Mouse (Mus musculus) limb, embryonic 14.5 days (tissue): ENCODE measurements around the gene Rps9. TPM values are rescaled to one million over a fixed set of nuclear protein-coding genes. Genes with fewer than 3 reads are reported as not detected.
"Not testable (repeated sequence)": the region's sequence is repeated elsewhere in the genome, so short reads cannot be mapped to it uniquely, and the experiment has no call there.

Experiments
- ATAC-seq: fragments of 200-750 bp; cut with Nextera tagmentation; 2 replicates; pipeline ENCODE4 v1.8.0; 2017; ENCODE audit warnings: low read depth, moderate number of reproducible peaks, moderate TSS enrichment; ENCODE audit not compliant: low FRiP score
- DNase-seq: peaks from one replicate; pipeline ENCODE4 v3.0.0-alpha.2; 2015; ENCODE audit warnings: low spot score
- H3K27ac ChIP-seq: fragments of 300-500 bp; sonication (generic); replicated peaks from 2 replicates; pipeline ENCODE4 v1.5.1; 2014; ENCODE audit warnings: low read depth, mild to moderate bottlenecking, low read length, moderate library complexity, mixed read lengths
- H3K27me3 ChIP-seq: fragments of 300-500 bp; sonication (generic); 2 replicates; pipeline ENCODE4 v1.6.1; 2014; ENCODE audit warnings: low read length, mixed read lengths; ENCODE audit not compliant: control insufficient read depth, insufficient read depth
- H3K36me3 ChIP-seq: fragments of 300-500 bp; sonication (generic); 2 replicates; pipeline ENCODE4 v1.6.1; 2014; ENCODE audit warnings: mild to moderate bottlenecking, low read length, moderate library complexity, mixed read lengths; ENCODE audit not compliant: control insufficient read depth, insufficient read depth
- H3K4me1 ChIP-seq: fragments of 300-500 bp; sonication (generic); 2 replicates; pipeline ENCODE4 v1.6.1; 2014; ENCODE audit warnings: antibody characterized with exemption, low read length, mixed read lengths; ENCODE audit not compliant: control insufficient read depth, insufficient read depth
- H3K4me2 ChIP-seq: fragments of 300-500 bp; sonication (generic); replicated peaks from 2 replicates; pipeline ENCODE4 v1.6.1; 2014; ENCODE audit warnings: low read depth, mild to moderate bottlenecking, low read length, moderate library complexity; ENCODE audit not compliant: severe bottlenecking
- H3K4me3 ChIP-seq: fragments of 300-500 bp; sonication (generic); replicated peaks from 2 replicates; pipeline ENCODE4 v1.5.1; 2014; ENCODE audit warnings: low read length
- H3K9ac ChIP-seq: fragments of 300-500 bp; sonication (generic); 2 replicates; pipeline ENCODE4 v1.6.1; 2014; ENCODE audit warnings: mild to moderate bottlenecking, low read depth, low read length, moderate library complexity; ENCODE audit not compliant: severe bottlenecking
- H3K9me3 ChIP-seq: fragments of 300-500 bp; sonication (generic); 2 replicates; pipeline ENCODE4 v1.6.1; 2016; ENCODE audit warnings: low read length; ENCODE audit not compliant: control insufficient read depth
- POLR2A ChIP-seq: fragments of 200-500 bp; IDR thresholded peaks from 2 replicates; pipeline ENCODE4 v1.8.0; 2012; ENCODE audit warnings: inconsistent platforms, mild to moderate bottlenecking, moderate library complexity, borderline replicate concordance; ENCODE audit not compliant: insufficient read depth, insufficient read length; ENCODE audit errors: extremely low read depth
- WGBS: fragments of 180-500 bp; shearing (Covaris S2); extraction: QIAGEN DNeasy Blood & Tissue Kit; methylation state at CpG from one replicate; pipeline ENCODE4 v1.1.7; 2014; 5-methylcytosine and 5-hydroxymethylcytosine counted together
- polyA plus RNA-seq, 2 experiments: library from polyadenylated mRNA; depleted of rRNA in 1 of 2; stranded (reverse) in 1 of 2; unstranded in 1 of 2; fragments of >200 nt; fragmentation: Nextera tagmentation in 1 of 2; extraction: Ambion mirVana in 1 of 2; gene quantifications; 2 replicates each; pipeline versions ENCODE4 v1.2.1 to v1.2.3; 2012 to 2014

Rps9 gene
- polyA plus RNA-seq, 2 experiments: 1,670 to 3,913 TPM

DNA sequence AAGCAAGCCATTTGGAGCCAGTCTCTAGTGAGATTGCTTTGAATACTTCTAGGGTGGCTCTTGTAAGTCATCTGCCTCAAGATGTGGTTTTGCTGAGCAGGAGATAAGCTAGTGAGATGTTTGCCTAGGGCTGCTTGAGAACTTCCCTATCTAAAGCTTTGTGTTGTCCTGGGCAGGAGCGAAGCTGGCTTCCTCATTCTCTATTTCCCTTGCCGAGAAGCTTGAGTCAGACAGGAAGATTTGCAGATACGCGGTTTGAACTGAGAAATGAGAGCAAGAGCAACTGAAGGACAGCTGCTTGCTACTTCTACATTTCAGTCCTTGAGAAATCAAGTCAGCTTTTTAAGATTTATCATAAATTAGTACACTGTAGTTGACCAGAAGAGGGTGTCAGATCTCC, 3.2 kb downstream of the Rps9 start:
- H3K9me3 ChIP-seq: no peaks in the 10 kb centered on the region
- no peak for ATAC-seq
- TF ChIP-seq POLR2A: no peak
- WGBS: 66% methylated on average over 4 of the region's 4 CpGs
- H3K9ac ChIP-seq: no peak overlapping the region
- no peak for DNase-seq
- no peak overlapping the region for H3K4me3 ChIP-seq
- no peaks in the 10 kb centered on the region for H3K27me3 ChIP-seq
- H3K36me3 ChIP-seq: peaks cover 34% of the 10 kb centered on the region
- no peak overlapping the region for H3K27ac ChIP-seq
- H3K4me2 ChIP-seq: no peak overlapping the region
- H3K4me1 ChIP-seq: peaks cover 3% of the 10 kb centered on the region; the same call in 1 of the 2 replicates

DNA sequence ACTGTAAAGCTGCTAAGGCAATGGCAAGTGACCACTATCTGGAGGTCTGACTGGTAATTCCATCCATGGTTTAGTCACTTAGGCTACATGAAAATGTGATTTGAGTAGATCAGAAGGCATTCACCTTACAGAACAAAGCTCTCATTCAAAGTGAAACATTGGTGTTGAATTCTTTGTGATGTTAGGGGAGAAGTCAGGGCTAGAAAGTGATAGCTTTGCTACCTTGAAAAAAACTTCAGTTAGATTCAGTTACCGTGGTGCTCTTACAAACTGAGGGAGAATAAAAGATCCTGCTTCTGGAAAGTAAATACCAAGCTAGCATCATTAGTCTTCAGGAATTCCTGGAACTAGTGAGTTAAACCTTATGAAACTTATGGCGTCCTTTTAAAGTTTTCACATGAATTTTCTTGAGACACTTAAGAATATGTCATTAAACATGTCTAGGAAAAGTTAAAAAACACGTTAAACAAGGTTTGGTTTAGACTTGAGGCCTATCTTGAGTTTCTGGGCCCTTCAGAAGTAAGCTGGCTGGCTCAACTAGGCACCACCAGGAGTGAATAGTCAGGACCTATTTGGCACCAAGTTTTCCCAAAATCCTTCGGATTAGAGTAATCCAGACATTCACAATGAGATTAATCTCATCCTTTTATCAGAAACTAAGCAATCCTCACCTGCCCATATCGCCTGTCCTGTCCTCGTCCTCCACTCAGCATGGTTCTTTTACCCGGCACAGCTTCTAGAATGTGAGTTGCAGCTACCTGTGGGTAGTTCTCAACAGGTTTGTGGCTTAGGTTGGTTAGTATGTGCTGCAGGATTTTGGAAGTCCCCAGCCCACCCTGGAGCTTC, 4.0 kb downstream of the Rps9 start:
- Histone ChIP-seq H3K4me3 (no peak overlapping the region), H3K9ac (no peak overlapping the region), H3K4me1 (peaks cover 3% of the 10 kb centered on the region; the same call in 1 of the 2 replicates), H3K36me3 (peaks cover 34% of the 10 kb centered on the region), H3K4me2 (no peak overlapping the region), H3K27ac (no peak overlapping the region), H3K27me3 (no peaks in the 10 kb centered on the region), H3K9me3 (no peaks in the 10 kb centered on the region)
- no peak for TF ChIP-seq POLR2A
- DNase-seq (no peak), ATAC-seq (no peak)
- 26% methylated on average over 7 of the region's 7 CpGs for WGBS

DNA sequence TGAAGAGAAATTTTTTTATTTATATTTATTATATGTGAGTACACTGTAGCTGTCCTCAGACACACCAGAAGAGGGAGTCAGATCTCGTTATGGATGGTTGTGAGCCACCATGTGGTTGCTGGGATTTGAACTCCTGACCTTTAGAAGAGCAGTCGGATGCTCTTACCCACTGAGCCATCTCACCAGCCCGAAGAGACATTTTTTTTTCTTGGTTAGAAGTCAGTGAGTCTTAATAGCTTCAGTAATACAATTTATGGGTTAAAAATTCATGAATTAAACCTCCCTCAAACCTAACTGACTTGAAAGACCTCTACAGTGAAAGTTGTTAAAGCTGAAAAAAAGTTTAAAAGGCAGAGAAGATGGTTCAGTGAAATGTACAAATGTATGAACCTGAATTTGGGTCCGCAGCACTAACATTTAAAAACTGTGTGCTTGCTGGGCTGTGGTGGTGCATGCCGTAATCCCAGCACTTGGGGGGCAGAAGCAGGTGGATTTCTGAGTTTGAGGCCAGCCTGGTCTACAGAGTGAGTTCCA, 4.7 kb downstream of the Rps9 start:
- H3K9me3 ChIP-seq, DNase-seq, H3K4me3 ChIP-seq, H3K9ac ChIP-seq, H3K27me3 ChIP-seq, H3K27ac ChIP-seq, ATAC-seq, H3K4me2 ChIP-seq, H3K4me1 ChIP-seq: not testable (repeated sequence)
- peaks cover 34% of the 10 kb centered on the region for H3K36me3 ChIP-seq
- WGBS: 33% methylated on average over 5 of the region's 5 CpGs

DNA sequence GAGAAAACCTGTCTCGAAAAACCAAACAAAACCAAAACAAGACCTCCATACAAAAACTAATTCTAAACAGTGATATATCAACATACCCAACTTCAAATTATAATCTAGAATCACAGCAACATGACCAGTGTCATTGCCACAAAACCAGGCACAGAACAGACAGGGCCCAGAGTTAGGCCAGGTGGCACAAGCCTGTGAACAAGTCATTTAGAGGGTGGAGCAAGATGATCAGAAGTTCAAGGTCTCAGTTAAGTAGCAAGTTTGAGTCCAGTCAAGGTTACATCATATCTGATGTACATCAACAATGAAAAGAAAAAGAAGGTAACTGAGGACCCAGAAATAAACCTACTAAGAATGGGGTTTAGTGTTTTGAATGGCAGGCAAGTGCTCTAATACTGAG, 5.2 kb downstream of the Rps9 start:
- no peak for TF ChIP-seq POLR2A
- Histone ChIP-seq H3K4me2 (no peak overlapping the region), H3K4me3 (no peak overlapping the region), H3K36me3 (peaks cover 34% of the 10 kb centered on the region), H3K9ac (no peak overlapping the region), H3K4me1 (peaks cover 3% of the 10 kb centered on the region; the same call in 1 of the 2 replicates), H3K27ac (no peak overlapping the region), H3K9me3 (no peaks in the 10 kb centered on the region), H3K27me3 (no peaks in the 10 kb centered on the region)
- ATAC-seq (no peak), DNase-seq (no peak)
- WGBS: 74% methylated on average over 1 of the region's 1 CpGs

DNA sequence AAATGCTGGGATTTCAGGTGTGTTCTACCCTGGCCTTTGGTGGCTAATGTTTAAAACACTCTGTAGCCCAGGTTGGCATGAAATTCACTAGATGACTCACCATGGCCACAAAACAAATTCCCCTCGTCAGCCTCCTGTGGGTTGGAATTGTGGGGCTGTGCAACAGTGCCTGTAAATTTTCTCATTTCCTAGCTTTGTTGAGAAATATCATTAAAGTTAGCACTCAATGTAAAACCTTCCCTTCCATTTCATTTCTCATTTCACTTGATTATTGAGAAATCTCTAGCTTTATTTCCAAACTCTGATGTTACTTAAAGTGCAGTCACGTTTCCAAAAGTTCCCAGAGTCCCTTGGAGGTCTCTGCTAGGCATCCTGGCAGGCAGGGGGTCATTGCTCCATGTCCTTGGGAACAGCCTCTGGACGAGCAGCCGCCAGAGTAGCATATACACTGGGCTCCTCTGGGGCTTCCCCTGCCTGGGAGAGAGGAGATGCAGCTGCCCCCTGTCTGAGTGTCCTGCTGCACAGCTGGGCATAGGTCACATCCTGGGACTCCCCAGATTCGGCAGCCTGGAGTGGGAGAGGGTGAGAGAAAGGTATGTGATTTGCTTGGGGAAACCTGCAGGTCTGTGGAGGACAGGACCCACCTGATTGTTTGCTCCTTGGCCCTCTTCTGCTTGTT, 8.6 kb downstream of the Rps9 start:
- TF ChIP-seq POLR2A: no peak
- no peaks in the 10 kb centered on the region for H3K27me3 ChIP-seq
- peaks cover 8% of the 10 kb centered on the region for H3K36me3 ChIP-seq
- no peak overlapping the region for H3K9ac ChIP-seq
- H3K4me3 ChIP-seq: no peak overlapping the region
- H3K27ac ChIP-seq: no peak overlapping the region
- no peak for DNase-seq
- no peaks in the 10 kb centered on the region for H3K9me3 ChIP-seq
- no peaks in the 10 kb centered on the region for H3K4me1 ChIP-seq
- H3K4me2 ChIP-seq: no peak overlapping the region
- 26% methylated on average over 5 of the region's 5 CpGs for WGBS
- no peak for ATAC-seq
